Mouse (Mus musculus): ENCODE measurements around the gene Nat8f6. TPM values are rescaled to one million over a fixed set of nuclear protein-coding genes. Genes with fewer than 3 reads are reported as not detected.
A peak's percentile ranks its signal among the peaks of the same experiment; 100 is the strongest.
"Not testable (repeated sequence)": the region's sequence is repeated elsewhere in the genome, so short reads cannot be mapped to it uniquely, and the experiment has no call there.

The Nat8f6 gene
- 1 to 10 TPM in 1 of 2 experiments, under 1 TPM in 1; 0.81 to 2.8 TPM for total RNA-seq (2021)
- polyA plus RNA-seq (2012; rRNA removed), result 0.87 and 1.4 TPM in 2 replicates
- long read RNA-seq, result 0 reads

DNA sequence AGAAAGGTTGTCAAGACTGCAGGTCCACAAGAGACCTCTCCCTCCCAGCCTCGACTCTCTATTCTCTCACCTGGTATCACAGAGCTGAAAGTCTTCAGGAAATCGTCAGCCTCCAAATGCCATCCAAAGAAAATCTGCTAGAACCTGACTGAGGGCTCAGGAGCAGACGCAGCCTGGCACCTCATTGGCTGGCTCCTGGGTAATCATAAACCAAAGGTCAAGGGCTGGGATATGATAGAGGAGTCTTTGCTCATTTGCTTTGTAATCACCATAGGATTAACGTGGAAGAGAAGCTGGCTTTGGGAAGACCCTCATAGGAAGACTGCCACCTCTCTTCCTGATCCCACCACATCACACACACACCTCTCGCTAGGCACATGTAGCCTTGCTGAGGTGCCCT is at the start of gene Nat8f6, which contains the start of gene Nat8f5:
Gene Nat8f6, minus strand, starts transcription at position 118 of the 400 bp plus-strand sequence.
Gene Nat8f5, minus strand, starts transcription at position 136 of the 400 bp plus-strand sequence.
- DNase-seq, result no peak

DNA sequence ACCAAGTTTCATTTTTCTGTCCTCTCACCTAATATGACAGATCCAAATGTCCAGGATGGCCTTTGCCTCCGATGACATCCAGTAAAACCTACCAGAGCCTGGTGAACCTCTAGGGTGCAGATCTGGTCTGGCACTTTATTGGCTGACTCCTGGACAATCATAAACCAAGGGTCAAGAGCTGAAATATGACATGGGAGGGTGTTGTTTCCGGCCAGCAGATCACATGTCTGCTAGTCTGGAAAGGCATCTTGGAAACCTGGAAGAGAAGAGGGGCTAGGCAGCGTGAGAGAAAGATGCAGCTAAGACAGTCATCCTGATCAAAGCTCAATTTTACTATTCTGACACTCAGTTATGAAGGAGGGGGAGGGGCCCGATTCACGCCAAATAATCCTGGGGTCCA is 48.3 kb upstream of the Nat8f6 start, which contains the start of gene Nat8f2:
Gene Nat8f2, minus strand, starts transcription at position 153 of the 400 bp plus-strand sequence.
- DNase-seq, result peak; percentile 9

- peak; percentile 52 for DNase-seq
These were observed 47.3 kb upstream of the Nat8f6 start for GRCm38 (mm10) chr6:85867726-85868690.

DNA sequence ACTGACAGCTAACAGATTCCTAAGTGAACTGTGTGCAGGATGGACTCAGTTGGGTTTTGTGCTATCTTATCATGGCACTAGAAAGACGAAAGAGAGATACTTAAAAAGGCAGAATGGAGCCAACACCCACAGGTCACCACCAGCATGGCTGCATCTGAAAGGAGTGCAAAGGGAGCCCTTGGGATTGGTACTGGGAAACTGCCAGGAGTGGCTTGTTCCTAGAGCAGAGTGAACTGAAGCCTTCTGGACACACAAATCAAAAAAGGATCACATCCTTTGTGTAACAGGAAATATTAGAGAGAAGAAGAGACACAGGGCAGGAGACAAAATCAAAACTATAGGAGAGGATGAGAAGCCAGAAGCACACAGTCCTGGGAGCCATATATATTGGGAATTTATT is 46.2 kb upstream of the Nat8f6 start:
- DNase-seq, result not testable (repeated sequence)

- peak; percentile 6 for DNase-seq
These were observed 45.4 kb upstream of the Nat8f6 start for GRCm38 (mm10) chr6:85866166-85866565.

GRCm38 (mm10) chr6:85864900-85865639 is 44.3 kb upstream of the Nat8f6 start:
- DNase-seq, result peak; percentile 58

GRCm38 (mm10) chr6:85863840-85864239 is 43.1 kb upstream of the Nat8f6 start:
- DNase-seq, result no peak

- DNase-seq, result peak; percentile 34
These were observed 42.4 kb upstream of the Nat8f6 start for GRCm38 (mm10) chr6:85863136-85863535.

DNA sequence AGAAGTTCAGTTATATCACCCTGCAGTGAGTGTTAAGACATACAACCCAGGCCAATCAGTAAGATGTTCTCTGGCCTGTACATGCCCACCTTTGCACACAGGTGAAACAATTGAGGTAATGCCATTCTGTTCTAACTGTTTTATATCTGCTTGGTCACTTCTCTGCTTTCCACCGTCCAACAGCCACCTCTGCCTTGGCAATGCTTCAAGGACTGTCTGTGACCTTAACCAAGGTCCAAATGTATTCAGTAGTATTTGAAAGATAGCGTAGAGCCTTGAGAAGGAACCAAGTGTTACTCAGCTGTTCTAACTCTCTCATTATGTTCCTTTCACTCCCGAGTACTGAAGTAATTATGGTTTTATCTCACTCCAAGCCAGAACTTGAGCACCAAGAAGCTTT is 41.8 kb upstream of the Nat8f6 start:
- peak; percentile 89 for DNase-seq

- no peak for DNase-seq
These were observed 40.5 kb upstream of the Nat8f6 start for GRCm38 (mm10) chr6:85861247-85861646.

DNA sequence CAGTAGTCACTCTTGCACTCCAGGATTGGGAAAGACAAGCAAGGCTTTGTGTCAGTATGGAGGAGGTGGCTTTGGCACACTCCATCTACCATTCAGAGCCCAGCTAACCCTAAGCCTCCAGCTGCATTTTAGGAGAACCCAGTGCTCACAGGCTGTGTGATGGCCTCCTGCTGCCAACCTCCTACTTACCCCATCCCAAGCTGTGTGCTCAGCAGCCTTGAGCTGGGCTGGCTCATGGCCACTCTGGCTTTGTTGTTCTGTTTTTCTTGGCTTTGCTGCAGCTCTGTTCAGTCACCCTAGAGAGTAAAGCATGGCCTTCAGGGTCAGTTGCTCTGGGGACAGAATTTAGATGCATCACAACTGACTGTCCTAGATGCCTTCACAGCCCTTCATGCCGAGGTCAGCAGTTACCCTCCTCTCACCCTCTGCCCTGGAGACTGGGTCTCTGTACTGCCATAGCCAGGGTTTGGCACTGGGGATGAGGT is 35.5 kb upstream of the Nat8f6 start:
- DNase-seq, result peak; percentile 97

GRCm38 (mm10) chr6:85853481-85853880 is 32.7 kb upstream of the Nat8f6 start:
- peak; percentile 39 for DNase-seq

GRCm38 (mm10) chr6:85851062-85851773 is 30.5 kb upstream of the Nat8f6 start:
- DNase-seq, result no peak

GRCm38 (mm10) chr6:85849240-85849639 is 28.5 kb upstream of the Nat8f6 start:
- DNase-seq, result peak; percentile 64

DNA sequence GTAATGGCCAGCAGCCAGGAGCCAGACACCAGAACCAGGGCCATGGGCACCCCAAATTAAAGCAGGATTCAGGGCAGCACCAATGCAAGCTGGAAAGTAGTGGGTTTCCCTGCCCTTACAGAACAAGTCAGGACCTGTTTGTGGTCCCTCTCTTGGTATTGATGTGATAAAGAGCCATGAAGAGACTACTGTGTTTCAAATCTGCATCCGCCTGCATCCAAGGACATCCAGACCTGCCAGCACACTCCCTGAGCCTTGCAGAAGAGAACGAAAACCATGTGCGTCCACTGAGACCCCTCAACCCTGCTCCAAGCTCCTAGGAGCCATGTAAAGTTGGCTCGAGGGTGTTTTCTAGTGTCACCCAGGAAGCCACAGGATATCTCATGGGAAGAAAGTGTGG is 27.4 kb upstream of the Nat8f6 start:
- DNase-seq, result no peak

GRCm38 (mm10) chr6:85846921-85847320 is 26.2 kb upstream of the Nat8f6 start:
- no peak for DNase-seq

- DNase-seq, result not testable (repeated sequence)
These were observed 23.1 kb upstream of the Nat8f6 start for GRCm38 (mm10) chr6:85843677-85844458.

GRCm38 (mm10) chr6:85839982-85840381 is 19.2 kb upstream of the Nat8f6 start:
- peak; percentile 32 for DNase-seq

DNA sequence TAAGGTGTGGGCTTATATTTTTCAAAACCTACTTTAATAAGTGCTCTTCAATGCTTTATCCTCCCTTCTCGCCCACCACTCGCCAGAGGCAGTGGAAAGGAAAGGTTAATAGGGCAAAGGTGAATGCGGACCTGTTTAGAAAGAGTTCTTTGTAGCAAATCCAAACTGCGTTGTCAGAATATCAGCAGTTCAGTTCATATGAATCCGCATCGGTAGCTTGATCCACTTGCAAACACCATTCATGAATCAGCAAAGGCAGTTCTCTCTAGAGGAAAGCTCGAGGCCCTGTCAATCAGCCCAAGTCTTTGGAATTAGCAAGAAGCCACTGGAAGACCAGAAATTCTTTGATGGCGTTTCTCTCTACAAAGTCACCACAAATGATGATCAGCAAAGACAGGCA is 17.9 kb upstream of the Nat8f6 start:
- DNase-seq, result no peak

DNA sequence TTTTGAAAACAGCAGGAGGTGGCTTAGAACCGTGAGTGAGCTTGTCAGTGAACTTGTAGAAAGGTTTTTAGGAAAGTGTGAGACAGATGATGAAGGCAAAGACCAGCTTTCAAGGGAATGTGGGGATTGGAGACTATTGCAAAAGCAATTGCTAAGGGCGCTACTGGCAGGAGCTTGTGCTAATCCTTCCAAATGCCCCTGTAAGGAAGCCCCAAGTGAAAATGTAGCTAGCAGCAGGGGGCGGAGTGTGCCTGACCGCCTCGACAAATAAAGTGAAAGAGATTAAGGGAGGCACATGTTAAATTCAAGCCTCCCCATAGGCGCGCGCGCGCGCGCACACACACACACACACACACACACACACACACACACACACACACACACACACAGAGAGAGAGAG is 16.6 kb upstream of the Nat8f6 start:
- peak; percentile 88 for DNase-seq

DNA sequence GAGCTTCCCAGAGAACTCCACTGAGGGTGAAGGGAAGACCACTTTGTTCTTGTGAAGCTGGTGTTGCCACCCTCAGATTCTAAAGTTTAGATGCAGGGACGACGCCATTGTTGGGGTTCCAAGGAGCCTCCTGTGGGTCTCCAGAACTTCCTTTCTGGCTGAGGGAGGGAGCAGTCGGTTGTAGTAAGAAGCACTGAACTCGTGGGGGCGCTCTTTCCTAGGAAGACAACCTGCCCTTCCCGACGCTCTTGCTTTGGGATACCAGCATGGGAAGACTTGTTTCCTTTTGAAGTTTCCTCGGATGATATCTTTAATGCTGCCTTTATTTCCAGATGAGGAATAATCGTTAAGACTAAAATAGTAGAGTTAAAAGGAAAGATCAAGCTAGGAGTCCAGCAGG is 16.1 kb upstream of the Nat8f6 start:
- DNase-seq, result peak; percentile 85
